Mouse (Mus musculus) olfactory bulb, adult 2 months (tissue): ENCODE measurements around the gene Acaca.

ENCODE experiments used
- CTCF ChIP-seq: fragments of 200-500 bp; IDR thresholded peaks from 2 replicates; pipeline ENCODE4 v1.5.1; 2012; ENCODE audit warnings: low read depth, mild to moderate bottlenecking, low read length, moderate library complexity; ENCODE audit not compliant: insufficient read depth
- POLR2A ChIP-seq: fragments of 200-500 bp; IDR thresholded peaks from 2 replicates; pipeline ENCODE4 v1.6.1; 2012; ENCODE audit warnings: mild to moderate bottlenecking, low read depth, low read length, moderate library complexity; ENCODE audit not compliant: insufficient read depth

- TF ChIP-seq POLR2A (no peak), CTCF (no peak)
These were observed 143.1 kb downstream of the Acaca start for GRCm38 (mm10) chr11:84272574-84272973.
